Mouse (Mus musculus) ES-E14 (cell line): ENCODE measurements around the gene Pkp3. TPM values are rescaled to one million over a fixed set of nuclear protein-coding genes. Genes with fewer than 3 reads are reported as not detected.

Experiments
- DNase-seq: peaks from one replicate; pipeline ENCODE4 v3.0.0-alpha.2; 2013; ENCODE audit warnings: low read depth, low spot score
- H3K27ac ChIP-seq: 2 replicates; pipeline ENCODE4 v1.5.1; 2012; ENCODE audit warnings: low read depth, mild to moderate bottlenecking, low read length, moderate library complexity, mixed read lengths; ENCODE audit not compliant: poor library complexity, insufficient read depth, severe bottlenecking
- H3K36me3 ChIP-seq: 2 replicates; pipeline ENCODE4 v1.6.1; 2012; ENCODE audit warnings: mild to moderate bottlenecking, low read length, moderate library complexity, mixed read lengths; ENCODE audit not compliant: control insufficient read depth, poor library complexity, insufficient read depth, severe bottlenecking
- H3K4me1 ChIP-seq, 2 experiments: fragments of 150-350 bp in 1 of 2; sonication (generic) in 1 of 2; 2 replicates each; pipeline ENCODE4 v1.6.1; 2012; ENCODE audit warnings: low read length in 2 of 2, mild to moderate bottlenecking in 1 of 2, mixed read lengths in 1 of 2; ENCODE audit not compliant: control insufficient read depth in 2 of 2, insufficient read depth in 2 of 2, poor library complexity in 1 of 2
- H3K4me3 ChIP-seq, 2 experiments: fragments of 150-350 bp in 1 of 2; sonication (generic) in 1 of 2; 2 replicates each; pipeline ENCODE4 v1.5.1; 2012; ENCODE audit warnings: low read length in 2 of 2, low read depth in 1 of 2, mild to moderate bottlenecking in 1 of 2, mixed read lengths in 1 of 2; ENCODE audit not compliant: insufficient read depth in 1 of 2, poor library complexity in 1 of 2, severe bottlenecking in 1 of 2
- H3K9ac ChIP-seq: 2 replicates; pipeline ENCODE4 v1.6.1; 2012; ENCODE audit warnings: low read depth, mild to moderate bottlenecking, low read length, mixed read lengths; ENCODE audit not compliant: poor library complexity, insufficient read depth, severe bottlenecking
- H3K9me3 ChIP-seq: fragments of 150-350 bp; sonication (generic); 2 replicates; pipeline ENCODE4 v1.6.1; 2012; ENCODE audit warnings: low read depth, mild to moderate bottlenecking, low read length; ENCODE audit not compliant: control insufficient read depth, insufficient read depth
- CHD2 ChIP-seq: IDR thresholded peaks from 2 replicates; pipeline ENCODE4 v1.6.1; 2014; ENCODE audit warnings: mild to moderate bottlenecking, low read depth, low read length, inconsistent platforms
- HCFC1 ChIP-seq: IDR thresholded peaks from 2 replicates; pipeline ENCODE4 v1.6.1; 2012; ENCODE audit warnings: low read length, inconsistent platforms, borderline replicate concordance; ENCODE audit not compliant: insufficient read depth
- MAFK ChIP-seq: IDR thresholded peaks from 2 replicates; pipeline ENCODE4 v1.6.1; 2014; ENCODE audit warnings: mild to moderate bottlenecking, low read depth, low read length, inconsistent platforms; ENCODE audit not compliant: insufficient read depth
- ZC3H11A ChIP-seq: IDR thresholded peaks from 2 replicates; pipeline ENCODE4 v1.6.1; 2012; ENCODE audit warnings: low read depth, mild to moderate bottlenecking, inconsistent platforms, low read length, borderline replicate concordance
- ZNF384 ChIP-seq: IDR thresholded peaks from 2 replicates; pipeline ENCODE4 v1.6.1; 2012; ENCODE audit warnings: low read depth, low read length, inconsistent platforms
- in situ Hi-C, 2 experiments: fragments of 600-800 bp; cut with MboI; formaldehyde crosslinking; loops; one replicate each; pipeline ENCODE4 v1.15.1; 2025; ENCODE audit warnings: low sequenced_read_pairs in 2 of 2, inconsistent platforms in 1 of 2; ENCODE audit not compliant: unreplicated experiment in 2 of 2
- total RNA-seq: library from RNA; depleted of rRNA; stranded (reverse); fragments of 300-350 nt; gene quantifications from 2 replicates; pipeline ENCODE4 v1.2.3, GENCODE M21; 2012

The Pkp3 gene
- total RNA-seq, 1 experiment = 8.0 TPM

DNA sequence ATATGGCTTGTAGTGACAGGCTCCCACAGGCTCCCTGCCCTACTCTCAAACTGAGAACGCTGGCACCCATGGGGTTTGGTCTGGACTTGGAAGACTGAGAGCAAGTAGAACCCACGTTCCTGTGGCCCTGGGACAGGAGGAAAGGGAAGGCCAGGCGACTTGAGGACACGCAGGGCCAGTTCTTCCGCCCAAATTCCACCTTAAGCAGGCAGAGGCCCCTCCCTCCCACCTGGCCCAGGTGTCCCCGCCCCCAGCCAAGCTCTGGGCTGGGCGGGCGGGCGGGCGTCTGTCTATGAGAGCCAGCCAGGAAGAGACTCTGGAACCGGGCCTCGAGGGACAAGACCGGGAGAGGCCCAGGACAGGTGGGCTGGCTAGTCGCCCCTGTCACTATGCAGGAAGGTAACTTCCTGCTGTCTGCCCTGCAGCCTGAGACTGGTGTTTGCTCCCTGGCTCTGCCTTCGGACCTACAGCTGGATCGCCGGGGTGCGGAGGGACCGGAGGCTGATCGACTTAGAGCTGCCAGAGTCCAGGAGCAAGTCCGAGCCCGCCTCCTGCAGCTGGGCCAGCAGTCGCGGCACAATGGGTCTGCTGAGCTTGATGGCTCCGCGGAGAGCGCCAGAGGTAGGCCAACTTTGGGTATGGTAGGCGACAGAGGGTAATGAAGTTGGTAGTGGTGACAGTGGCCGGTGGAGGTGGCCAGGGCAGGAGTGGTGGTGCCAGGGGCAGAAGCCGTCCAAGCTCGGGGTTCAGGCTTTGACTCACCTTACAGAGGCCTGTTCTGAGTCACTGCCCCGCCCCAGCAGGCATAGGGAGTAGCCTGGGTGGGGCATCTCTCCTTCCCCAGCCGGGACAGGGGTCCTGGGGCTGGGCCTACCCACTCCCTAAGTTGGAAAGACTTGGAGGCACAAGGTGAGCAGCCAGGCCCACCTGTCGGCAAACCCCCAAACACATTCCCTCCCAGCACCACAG is 1.7 kb downstream of the Pkp3 start:
- TF ChIP-seq HCFC1 (no peak), CHD2 (no peak), MAFK (no peak), ZC3H11A (no peak), ZNF384 (no peak)

DNA sequence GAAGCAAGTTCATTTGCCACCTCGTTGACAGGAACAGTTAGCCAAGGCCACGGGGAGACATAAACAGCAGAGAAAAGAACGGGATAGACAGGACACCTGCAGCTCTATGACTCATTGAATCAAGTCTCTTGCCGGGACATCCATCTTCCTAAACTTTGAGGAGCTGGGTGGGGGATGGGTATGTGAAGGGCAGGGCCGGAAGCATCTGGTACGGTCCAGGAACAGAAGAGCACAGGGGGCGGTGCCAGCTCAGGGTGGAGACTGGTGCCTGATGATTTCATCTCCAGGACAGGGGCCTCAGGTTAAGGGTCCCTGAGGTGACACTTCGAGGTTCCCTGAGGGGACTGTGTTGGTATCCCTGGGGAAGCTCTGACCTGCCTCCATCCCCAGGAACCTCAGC is 9.9 kb downstream of the Pkp3 start:
- peak overlapping the region; percentile 44 to 48; a peak in 3 of 4 replicates for H3K4me3 ChIP-seq
- in situ Hi-C loops = no loop called here

More for the DNA sequence above, 1.7 kb downstream of the Pkp3 start:
- Histone ChIP-seq H3K4me1 (peaks cover 0 to 27% of the 10 kb centered on the region in 2 experiments; a peak in 1 of 4 replicates), H3K36me3 (no peaks in the 10 kb centered on the region), H3K9me3 (no peaks in the 10 kb centered on the region), H3K9ac (peak overlapping the region; percentile 2; the same call in 1 of the 2 replicates), H3K4me3 (peak overlapping the region; percentile 31 to 56; a peak in 2 of 4 replicates), H3K27ac (no peak overlapping the region)
- in situ Hi-C loops = no loop called here
- DNase-seq = no peak

DNA sequence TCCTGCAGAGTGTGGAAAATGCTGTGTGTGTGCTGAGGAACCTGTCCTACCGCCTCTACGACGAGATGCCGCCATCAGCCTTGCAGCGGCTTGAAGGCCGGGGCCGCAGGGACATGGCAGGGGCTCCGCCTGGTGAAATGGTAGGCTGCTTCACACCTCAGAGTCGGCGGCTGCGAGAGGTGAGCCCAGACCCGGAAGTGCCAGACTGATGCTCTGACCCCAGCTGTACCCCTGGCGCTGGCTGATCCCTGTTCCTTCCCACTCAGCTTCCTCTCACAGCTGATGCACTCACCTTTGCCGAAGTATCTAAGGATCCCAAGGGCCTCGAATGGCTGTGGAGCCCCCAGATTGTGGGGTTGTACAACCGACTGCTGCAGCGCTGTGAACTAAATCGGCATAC is 10.5 kb downstream of the Pkp3 start:
- TF ChIP-seq ZC3H11A = no peak
- no peak for TF ChIP-seq MAFK
- TF ChIP-seq ZNF384 = no peak
- no peak for TF ChIP-seq HCFC1
- TF ChIP-seq CHD2 = no peak
- Histone ChIP-seq H3K36me3 (peaks cover 6% of the 10 kb centered on the region; the same call in 1 of the 2 replicates), H3K4me3 (peak overlapping the region; percentile 44 to 48; a peak in 3 of 4 replicates), H3K9me3 (no peaks in the 10 kb centered on the region), H3K27ac (no peak overlapping the region), H3K4me1 (peaks cover 11 to 30% of the 10 kb centered on the region in 2 experiments; a peak in 2 of 4 replicates), H3K9ac (peak overlapping the region; percentile 6; the same call in 1 of the 2 replicates)
- in situ Hi-C loops = no loop called here
- DNase-seq = no peak

More for the DNA sequence above, 9.9 kb downstream of the Pkp3 start:
- no peak for DNase-seq
- Histone ChIP-seq H3K27ac (no peak overlapping the region), H3K9me3 (no peaks in the 10 kb centered on the region), H3K4me1 (peaks cover 11 to 30% of the 10 kb centered on the region in 2 experiments; a peak in 2 of 4 replicates), H3K9ac (peak overlapping the region; percentile 6; the same call in 1 of the 2 replicates), H3K36me3 (peaks cover 5% of the 10 kb centered on the region; the same call in 1 of the 2 replicates)
- TF ChIP-seq MAFK = no peak
- 0 out of 2 replicates have a peak, but pooled peaks have one; percentile 19 for TF ChIP-seq CHD2

DNA sequence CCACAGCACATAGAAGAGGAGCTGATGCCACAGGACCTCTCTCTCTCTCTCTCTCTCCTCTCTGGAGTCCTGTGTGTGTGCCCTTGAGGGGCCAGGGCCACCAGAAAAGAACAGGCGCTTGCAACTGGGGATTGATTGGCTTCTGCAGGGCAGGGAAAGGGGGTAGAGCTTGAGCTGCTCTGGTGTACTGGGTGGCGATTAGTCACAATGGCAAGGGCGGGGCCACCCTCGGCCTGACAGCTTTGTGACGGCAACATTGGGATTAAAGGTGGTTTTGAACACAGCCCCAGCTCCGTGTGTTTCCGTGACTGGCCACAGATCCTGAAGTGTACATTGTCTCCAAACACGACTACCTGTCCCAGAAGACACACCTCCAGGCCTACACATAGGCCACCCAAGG is 12.2 kb downstream of the Pkp3 start:
- in situ Hi-C loops = no loop called here
- peaks cover 8% of the 10 kb centered on the region; the same call in 1 of the 2 replicates for H3K36me3 ChIP-seq
- H3K27ac ChIP-seq = no peak overlapping the region
- TF ChIP-seq MAFK (no peak), ZNF384 (no peak), ZC3H11A (no peak), CHD2 (no peak), HCFC1 (no peak)
- no peak overlapping the region for H3K4me3 ChIP-seq
- peaks cover 11 to 35% of the 10 kb centered on the region in 2 experiments; a peak in 2 of 4 replicates for H3K4me1 ChIP-seq
- no peak for DNase-seq
- no peak overlapping the region for H3K9ac ChIP-seq
- H3K9me3 ChIP-seq = no peaks in the 10 kb centered on the region
